Mouse (Mus musculus) hindbrain, postnatal 0 days (tissue): ENCODE data around the gene Praf2. TPM values are rescaled to one million over a fixed set of nuclear protein-coding genes. Genes with fewer than 3 reads are reported as not detected.

Experiments
- ATAC-seq: fragments of 200-750 bp; cut with Nextera tagmentation; 2 replicates; pipeline ENCODE4 v1.8.0; 2017; ENCODE audit warnings: mild to moderate bottlenecking, moderate TSS enrichment, moderate library complexity
- DNase-seq: peaks from one replicate; pipeline ENCODE4 v3.0.0-alpha.2; 2015; ENCODE audit warnings: low spot score
- H3K27ac ChIP-seq: fragments of 300-500 bp; sonication (generic); 2 replicates; pipeline ENCODE4 v1.5.1; 2014; ENCODE audit warnings: mild to moderate bottlenecking
- H3K27me3 ChIP-seq: fragments of 300-500 bp; sonication (generic); 2 replicates; pipeline ENCODE4 v1.6.1; 2014; ENCODE audit warnings: low read length, mixed read lengths; ENCODE audit not compliant: insufficient read depth
- H3K36me3 ChIP-seq: fragments of 300-500 bp; sonication (generic); 2 replicates; pipeline ENCODE4 v1.6.1; 2014; ENCODE audit warnings: low read length, mixed read lengths; ENCODE audit not compliant: insufficient read depth
- H3K4me1 ChIP-seq: fragments of 300-500 bp; sonication (generic); 2 replicates; pipeline ENCODE4 v1.6.1; 2014; ENCODE audit warnings: antibody characterized with exemption, low read length, mixed read lengths; ENCODE audit not compliant: insufficient read depth
- H3K4me2 ChIP-seq: fragments of 300-500 bp; sonication (generic); 2 replicates; pipeline ENCODE4 v1.6.1; 2014; ENCODE audit warnings: low read depth, mild to moderate bottlenecking, low read length, moderate library complexity, mixed read lengths
- H3K4me3 ChIP-seq: fragments of 300-500 bp; sonication (generic); 2 replicates; pipeline ENCODE4 v1.5.1; 2014; ENCODE audit warnings: low read length
- H3K9ac ChIP-seq: fragments of 300-500 bp; sonication (generic); replicated peaks from 2 replicates; pipeline ENCODE4 v1.6.1; 2014; ENCODE audit warnings: mild to moderate bottlenecking, low read length, moderate library complexity, mixed read lengths
- H3K9me3 ChIP-seq: fragments of 300-500 bp; sonication (generic); 2 replicates; pipeline ENCODE4 v1.6.1; 2016; ENCODE audit warnings: low read length, mixed read lengths
- CTCF ChIP-seq: IDR thresholded peaks from 2 replicates; pipeline ENCODE4 v1.5.1; 2016; ENCODE audit warnings: antibody characterized with exemption, control low read depth, low read depth
- WGBS: fragments of 180-500 bp; shearing (Covaris S2); extraction: QIAGEN DNeasy Blood & Tissue Kit; methylation state at CpG from one replicate; pipeline ENCODE4 v1.1.7; 2014; 5-methylcytosine and 5-hydroxymethylcytosine counted together
- polyA plus RNA-seq: library from polyadenylated mRNA; unstranded; fragments of >200 nt; fragmentation: Nextera tagmentation; extraction: Ambion mirVana; gene quantifications from 2 replicates; pipeline ENCODE4 v1.2.1, GENCODE M21; 2015
- total RNA-seq: library from RNA; depleted of rRNA; stranded (reverse); fragments of >200 nt; gene quantifications from 2 replicates; pipeline ENCODE4 v1.2.3, GENCODE M21; 2014

Gene Praf2
- total and polyA plus RNA-seq, 2 experiments from 2014 or later: 134 TPM

- H3K27ac ChIP-seq: peak within 1 kb of the TSS; percentile 89
- H3K36me3 ChIP-seq: no peaks in the 10 kb centered on the region
- no peaks in the 10 kb centered on the region for H3K27me3 ChIP-seq
- peak; percentile 81 for DNase-seq
- H3K4me3 ChIP-seq: peak within 1 kb of the TSS; percentile 54
- H3K9ac ChIP-seq: peak within 1 kb of the TSS; percentile 57
- ATAC-seq: peak; percentile 92
- no peak for TF ChIP-seq CTCF
- H3K4me1 ChIP-seq: 0 out of 2 replicates have a peak, but pooled peaks cover 4% of the 10 kb centered on the region
- H3K9me3 ChIP-seq: no peaks in the 10 kb centered on the region
- peak within 1 kb of the TSS; percentile 68 for H3K4me2 ChIP-seq
- 29% methylated on average over 22 of the region's 22 CpGs for WGBS
Measured at GRCm38 (mm10) chrX:7721514-7722281, 6.5 kb upstream of the Praf2 start, which contains the start of gene Gm45208. Gene Gm45208, plus strand, starts transcription at chrX:7722245.

GRCm38 (mm10) chrX:7722282-7722611, 6.0 kb upstream of the Praf2 start:
- peak overlapping the region; percentile 54 for H3K4me3 ChIP-seq
- TF ChIP-seq CTCF: no peak
- ATAC-seq (no peak; the same call in 1 of the 2 replicates), DNase-seq (no peak)
- H3K27me3 ChIP-seq: no peaks in the 10 kb centered on the region
- H3K27ac ChIP-seq: peak overlapping the region; percentile 89; the same call in 1 of the 2 replicates
- peak overlapping the region; percentile 68 for H3K4me2 ChIP-seq
- 36% methylated on average over 11 of the region's 11 CpGs for WGBS
- H3K9me3 ChIP-seq: no peaks in the 10 kb centered on the region
- peak overlapping the region; percentile 57 for H3K9ac ChIP-seq
- 0 out of 2 replicates have a peak, but pooled peaks cover 4% of the 10 kb centered on the region for H3K4me1 ChIP-seq
- H3K36me3 ChIP-seq: no peaks in the 10 kb centered on the region

GRCm38 (mm10) chrX:7722691-7723090, 5.5 kb upstream of the Praf2 start:
- no peak for TF ChIP-seq CTCF
- Histone ChIP-seq H3K4me1 (0 out of 2 replicates have a peak, but pooled peaks cover 4% of the 10 kb centered on the region), H3K9ac (peak overlapping the region; percentile 57), H3K9me3 (no peaks in the 10 kb centered on the region), H3K36me3 (no peaks in the 10 kb centered on the region), H3K27me3 (no peaks in the 10 kb centered on the region), H3K4me3 (peak overlapping the region; percentile 54), H3K27ac (no peak overlapping the region), H3K4me2 (peak overlapping the region; percentile 68)
- 36% methylated on average over 4 of the region's 4 CpGs for WGBS
- DNase-seq: no peak
- no peak for ATAC-seq

GRCm38 (mm10) chrX:7724135-7724534, 4.1 kb upstream of the Praf2 start:
- H3K27me3 ChIP-seq: no peaks in the 10 kb centered on the region
- 0 out of 2 replicates have a peak, but pooled peaks cover 4% of the 10 kb centered on the region for H3K4me1 ChIP-seq
- H3K27ac ChIP-seq: no peak overlapping the region
- TF ChIP-seq CTCF: no peak
- no peak overlapping the region for H3K4me3 ChIP-seq
- H3K9ac ChIP-seq: no peak overlapping the region
- DNase-seq (no peak), ATAC-seq (no peak)
- H3K36me3 ChIP-seq: no peaks in the 10 kb centered on the region
- WGBS: 83% methylated on average over 7 of the region's 7 CpGs
- H3K9me3 ChIP-seq: no peaks in the 10 kb centered on the region
- no peak overlapping the region for H3K4me2 ChIP-seq

GRCm38 (mm10) chrX:7725841-7726240, 2.4 kb upstream of the Praf2 start:
- DNase-seq (no peak), ATAC-seq (no peak)
- H3K4me1 ChIP-seq: 0 out of 2 replicates have a peak, but pooled peaks cover 4% of the 10 kb centered on the region
- H3K36me3 ChIP-seq: no peaks in the 10 kb centered on the region
- H3K4me2 ChIP-seq: no peak overlapping the region
- no peak overlapping the region for H3K27ac ChIP-seq
- no peaks in the 10 kb centered on the region for H3K27me3 ChIP-seq
- H3K9ac ChIP-seq: no peak overlapping the region
- TF ChIP-seq CTCF: no peak
- WGBS: 88% methylated on average over 12 of the region's 12 CpGs
- no peak overlapping the region for H3K4me3 ChIP-seq
- H3K9me3 ChIP-seq: no peaks in the 10 kb centered on the region

GRCm38 (mm10) chrX:7727176-7727575, 1.1 kb upstream of the Praf2 start:
- H3K4me3 ChIP-seq: no peak overlapping the region
- no peak overlapping the region for H3K9ac ChIP-seq
- no peaks in the 10 kb centered on the region for H3K9me3 ChIP-seq
- H3K27ac ChIP-seq: no peak overlapping the region
- DNase-seq (no peak), ATAC-seq (no peak)
- TF ChIP-seq CTCF: no peak
- no peaks in the 10 kb centered on the region for H3K36me3 ChIP-seq
- WGBS: 89% methylated on average over 13 of the region's 13 CpGs
- no peaks in the 10 kb centered on the region for H3K27me3 ChIP-seq
- H3K4me1 ChIP-seq: 0 out of 2 replicates have a peak, but pooled peaks cover 4% of the 10 kb centered on the region
- H3K4me2 ChIP-seq: no peak overlapping the region

- H3K4me1 ChIP-seq: no peaks in the 10 kb centered on the region
- 43% methylated on average over 4 of the region's 4 CpGs for WGBS
- no peaks in the 10 kb centered on the region for H3K9me3 ChIP-seq
- no peak for DNase-seq
- H3K4me3 ChIP-seq: peak overlapping the region; percentile 42
- peak overlapping the region; percentile 55 for H3K4me2 ChIP-seq
- no peaks in the 10 kb centered on the region for H3K27me3 ChIP-seq
- peak overlapping the region; percentile 43 for H3K9ac ChIP-seq
- ATAC-seq: no peak; the same call in 1 of the 2 replicates
- no peaks in the 10 kb centered on the region for H3K36me3 ChIP-seq
- H3K27ac ChIP-seq: peak overlapping the region; percentile 76
- TF ChIP-seq CTCF: no peak
Measured at GRCm38 (mm10) chrX:7728922-7729265, 655 bp downstream of the Praf2 start.
